Mouse (Mus musculus): ENCODE results near the gene Map3k12.

Gene Map3k12

GRCm38 (mm10) chr15:102516728-102517404 lies at the start of gene Map3k12:
Map3k12 (minus strand) TSS chr15:102517064.
- H3K27me3 ChIP-seq (ENCODE audit: insufficient read depth, low read length) = no peaks in the 10 kb centered on the region

GRCm38 (mm10) chr15:102563681-102564080 lies 46.8 kb upstream of the Map3k12 start:
- no peaks in the 10 kb centered on the region for H3K9me3 ChIP-seq (ENCODE audit: low read length)
- H3K36me3 ChIP-seq (ENCODE audit: insufficient read depth, low read length) = peaks cover 10% of the 10 kb centered on the region
- TF ChIP-seq NANOG (IDR thresholded peaks at IDR 0.05; ENCODE audit: borderline replicate concordance, low read length) = no peak
- no peak for TF ChIP-seq POU5F1 (IDR thresholded peaks at IDR 0.05; ENCODE audit: borderline replicate concordance, low read length)
- no peak for TF ChIP-seq CTCF (conservative IDR thresholded peaks at IDR 0.05; ENCODE audit: low read length)
- H3K27me3 ChIP-seq (ENCODE audit: insufficient read depth, low read length) = no peaks in the 10 kb centered on the region
- H3K4me3 ChIP-seq (replicated peaks; ENCODE audit: low read length) = no peak overlapping the region
- H3K4me1 ChIP-seq (replicated peaks; ENCODE audit: low read depth, low read length) = no peaks in the 10 kb centered on the region

More at GRCm38 (mm10) chr15:102516728-102517404, at the start of gene Map3k12:
- no peak; the same call in 1 of the 2 replicates for TF ChIP-seq NANOG (IDR thresholded peaks at IDR 0.05; ENCODE audit: borderline replicate concordance, low read length)
- no peak for TF ChIP-seq CTCF (conservative IDR thresholded peaks at IDR 0.05; ENCODE audit: low read length)
- TF ChIP-seq POU5F1 (IDR thresholded peaks at IDR 0.05; ENCODE audit: borderline replicate concordance, low read length) = no peak
- H3K9me3 ChIP-seq (ENCODE audit: low read length) = no peaks in the 10 kb centered on the region
- H3K4me3 ChIP-seq (replicated peaks; ENCODE audit: low read length) = peak within 1 kb of the TSS; percentile 86
- H3K4me1 ChIP-seq (replicated peaks; ENCODE audit: low read depth, low read length) = peaks cover 62% of the 10 kb centered on the region
- H3K36me3 ChIP-seq (ENCODE audit: insufficient read depth, low read length) = peaks cover 25% of the 10 kb centered on the region

- H3K4me1 ChIP-seq (replicated peaks; ENCODE audit: low read depth, low read length) = no peaks in the 10 kb centered on the region
- H3K4me3 ChIP-seq (replicated peaks; ENCODE audit: low read length) = no peak overlapping the region
- TF ChIP-seq CTCF (conservative IDR thresholded peaks at IDR 0.05; ENCODE audit: low read length) = no peak
- TF ChIP-seq POU5F1 (IDR thresholded peaks at IDR 0.05; ENCODE audit: borderline replicate concordance, low read length) = no peak
- no peak for TF ChIP-seq NANOG (IDR thresholded peaks at IDR 0.05; ENCODE audit: borderline replicate concordance, low read length)
- no peaks in the 10 kb centered on the region for H3K27me3 ChIP-seq (ENCODE audit: insufficient read depth, low read length)
- H3K9me3 ChIP-seq (ENCODE audit: low read length) = no peaks in the 10 kb centered on the region
- peaks cover 10% of the 10 kb centered on the region for H3K36me3 ChIP-seq (ENCODE audit: insufficient read depth, low read length)
Observed at GRCm38 (mm10) chr15:102563061-102563460, 46.2 kb upstream of the Map3k12 start.

- no peak for TF ChIP-seq NANOG (IDR thresholded peaks at IDR 0.05; ENCODE audit: borderline replicate concordance, low read length)
- TF ChIP-seq CTCF (conservative IDR thresholded peaks at IDR 0.05; ENCODE audit: low read length) = no peak
- no peak for TF ChIP-seq POU5F1 (IDR thresholded peaks at IDR 0.05; ENCODE audit: borderline replicate concordance, low read length)
- Histone ChIP-seq H3K4me3 (replicated peaks; ENCODE audit: low read length) (no peak overlapping the region), H3K9me3 (ENCODE audit: low read length) (no peaks in the 10 kb centered on the region), H3K36me3 (ENCODE audit: insufficient read depth, low read length) (peaks cover 10% of the 10 kb centered on the region), H3K27me3 (ENCODE audit: insufficient read depth, low read length) (no peaks in the 10 kb centered on the region), H3K4me1 (replicated peaks; ENCODE audit: low read depth, low read length) (no peaks in the 10 kb centered on the region)
Observed at GRCm38 (mm10) chr15:102562491-102562890, 45.6 kb upstream of the Map3k12 start.

- Histone ChIP-seq H3K27me3 (ENCODE audit: insufficient read depth, low read length) (no peaks in the 10 kb centered on the region), H3K4me3 (replicated peaks; ENCODE audit: low read length) (no peak overlapping the region), H3K9me3 (ENCODE audit: low read length) (no peaks in the 10 kb centered on the region), H3K36me3 (ENCODE audit: insufficient read depth, low read length) (peaks cover 36% of the 10 kb centered on the region), H3K4me1 (replicated peaks; ENCODE audit: low read depth, low read length) (no peaks in the 10 kb centered on the region)
- TF ChIP-seq CTCF (conservative IDR thresholded peaks at IDR 0.05; ENCODE audit: low read length) = no peak
- TF ChIP-seq NANOG (IDR thresholded peaks at IDR 0.05; ENCODE audit: borderline replicate concordance, low read length) = no peak
- TF ChIP-seq POU5F1 (IDR thresholded peaks at IDR 0.05; ENCODE audit: borderline replicate concordance, low read length) = no peak
Observed at GRCm38 (mm10) chr15:102557580-102557979, 40.7 kb upstream of the Map3k12 start.

GRCm38 (mm10) chr15:102555581-102555980 lies 38.7 kb upstream of the Map3k12 start:
- peaks cover 44% of the 10 kb centered on the region for H3K36me3 ChIP-seq (ENCODE audit: insufficient read depth, low read length)
- H3K9me3 ChIP-seq (ENCODE audit: low read length) = no peaks in the 10 kb centered on the region
- no peaks in the 10 kb centered on the region for H3K27me3 ChIP-seq (ENCODE audit: insufficient read depth, low read length)
- H3K4me1 ChIP-seq (replicated peaks; ENCODE audit: low read depth, low read length) = no peaks in the 10 kb centered on the region
- no peak for TF ChIP-seq POU5F1 (IDR thresholded peaks at IDR 0.05; ENCODE audit: borderline replicate concordance, low read length)
- TF ChIP-seq CTCF (conservative IDR thresholded peaks at IDR 0.05; ENCODE audit: low read length) = no peak
- TF ChIP-seq NANOG (IDR thresholded peaks at IDR 0.05; ENCODE audit: borderline replicate concordance, low read length) = no peak
- H3K4me3 ChIP-seq (replicated peaks; ENCODE audit: low read length) = no peak overlapping the region

GRCm38 (mm10) chr15:102552599-102552998 lies 35.7 kb upstream of the Map3k12 start:
- Histone ChIP-seq H3K4me1 (replicated peaks; ENCODE audit: low read depth, low read length) (no peaks in the 10 kb centered on the region), H3K36me3 (ENCODE audit: insufficient read depth, low read length) (peaks cover 45% of the 10 kb centered on the region), H3K9me3 (ENCODE audit: low read length) (no peaks in the 10 kb centered on the region), H3K4me3 (replicated peaks; ENCODE audit: low read length) (no peak overlapping the region), H3K27me3 (ENCODE audit: insufficient read depth, low read length) (no peaks in the 10 kb centered on the region)
- TF ChIP-seq NANOG (IDR thresholded peaks at IDR 0.05; ENCODE audit: borderline replicate concordance, low read length) = no peak
- TF ChIP-seq POU5F1 (IDR thresholded peaks at IDR 0.05; ENCODE audit: borderline replicate concordance, low read length) = no peak
- TF ChIP-seq CTCF (conservative IDR thresholded peaks at IDR 0.05; ENCODE audit: low read length) = no peak

- peaks cover 48% of the 10 kb centered on the region for H3K36me3 ChIP-seq (ENCODE audit: insufficient read depth, low read length)
- H3K4me1 ChIP-seq (replicated peaks; ENCODE audit: low read depth, low read length) = no peaks in the 10 kb centered on the region
- TF ChIP-seq NANOG (IDR thresholded peaks at IDR 0.05; ENCODE audit: borderline replicate concordance, low read length) (no peak), CTCF (conservative IDR thresholded peaks at IDR 0.05; ENCODE audit: low read length) (no peak), POU5F1 (IDR thresholded peaks at IDR 0.05; ENCODE audit: borderline replicate concordance, low read length) (no peak)
- H3K4me3 ChIP-seq (replicated peaks; ENCODE audit: low read length) = no peak overlapping the region
- no peaks in the 10 kb centered on the region for H3K27me3 ChIP-seq (ENCODE audit: insufficient read depth, low read length)
- no peaks in the 10 kb centered on the region for H3K9me3 ChIP-seq (ENCODE audit: low read length)
Observed at GRCm38 (mm10) chr15:102547478-102547877, 30.6 kb upstream of the Map3k12 start.

Data from E14TG2a.4 (cell line).